In genomic region chr1:62707101-62707912, GRCm38 (mm10) we compare ENCODE assay signal across 8 mouse cellular contexts. TPM values are rescaled to one million over a fixed set of nuclear protein-coding genes. Genes with fewer than 3 reads are reported as not detected.
A peak's percentile ranks its signal among the peaks of the same experiment; 100 is the strongest.
DNase-seq lines count a peak whose midpoint lies in the region; ATAC-seq and TF ChIP-seq lines count a peak whose summit lies in the region.

No protein-coding gene starts in this region.

- no peak for TF ChIP-seq CTCF in cerebellum, adult 2 months (IDR thresholded peaks at IDR 0.05; ENCODE audit: borderline replicate concordance, insufficient read depth, low read depth, low read length)
- TF ChIP-seq CTCF in ES-Bruce4 (IDR thresholded peaks at IDR 0.05; ENCODE audit: low read depth, low read length), result peak; percentile 19

- H3K27me3 ChIP-seq in cerebellum, adult 2 months (ENCODE audit: control insufficient read depth, insufficient read depth, low read length), result no peaks in the 10 kb centered on the region
- peaks cover 13% of the 10 kb centered on the region for H3K27me3 ChIP-seq in ES-Bruce4 (ENCODE audit: control insufficient read depth, insufficient read depth, low read length, poor library complexity, severe bottlenecking)
- peaks cover 12% of the 10 kb centered on the region; the same call in 1 of the 2 replicates for H3K27me3 ChIP-seq in embryonic facial prominence, embryonic 15.5 days
- peaks cover 84% of the 10 kb centered on the region for H3K27me3 ChIP-seq in hindbrain, embryonic 10.5 days (ENCODE audit: insufficient read depth, poor library complexity, severe bottlenecking)
- H3K27me3 ChIP-seq in limb, embryonic 15.5 days, result peaks cover 14% of the 10 kb centered on the region
- no peaks in the 10 kb centered on the region; the same call in 1 of the 2 replicates for H3K27me3 ChIP-seq in midbrain, embryonic 16.5 days (ENCODE audit: control insufficient read depth, insufficient read depth, low read depth, low read length)

- H3K4me1 ChIP-seq in cerebellum, adult 2 months (ENCODE audit: control insufficient read depth, insufficient read depth, low read length), result peaks cover 6% of the 10 kb centered on the region
- no peaks in the 10 kb centered on the region for H3K4me1 ChIP-seq in ES-Bruce4 (ENCODE audit: control insufficient read depth, insufficient read depth, low read length)
- peaks cover 51% of the 10 kb centered on the region for H3K4me1 ChIP-seq in embryonic facial prominence, embryonic 15.5 days
- H3K4me1 ChIP-seq in hindbrain, embryonic 10.5 days (replicated peaks), result peaks cover 73% of the 10 kb centered on the region
- peaks cover 61% of the 10 kb centered on the region for H3K4me1 ChIP-seq in limb, embryonic 15.5 days
- peaks cover 27% of the 10 kb centered on the region for H3K4me1 ChIP-seq in midbrain, embryonic 16.5 days (ENCODE audit: control insufficient read depth, insufficient read depth, low read length)

- TF ChIP-seq EP300 in ES-Bruce4 (IDR thresholded peaks at IDR 0.05; ENCODE audit: insufficient read depth, low read depth, low read length), result no peak

- WGBS in cerebellum, adult 2 months, result 4% methylated on average over 35 of the region's 35 CpGs
- under 1% methylated on average over 35 of the region's 35 CpGs for whole genome bisulfite sequencing in embryonic facial prominence, embryonic 15.5 days
- under 1% methylated on average over 35 of the region's 35 CpGs for WGBS in hindbrain, embryonic 10.5 days
- WGBS in limb, embryonic 15.5 days, result 2% methylated on average over 35 of the region's 35 CpGs
- under 1% methylated on average over 35 of the region's 35 CpGs for WGBS in midbrain, embryonic 16.5 days

- peak overlapping the region; percentile 96 for H3K4me2 ChIP-seq in embryonic facial prominence, embryonic 15.5 days (replicated peaks)
- H3K4me2 ChIP-seq in limb, embryonic 15.5 days, result peak overlapping the region; percentile 97
- peak overlapping the region; percentile 98 for H3K4me2 ChIP-seq in midbrain, embryonic 16.5 days (ENCODE audit: low read length)

- no peaks in the 10 kb centered on the region for H3K9me3 ChIP-seq in ES-Bruce4 (replicated peaks; ENCODE audit: control insufficient read depth, insufficient read depth, low read length, poor library complexity, severe bottlenecking)
- H3K9me3 ChIP-seq in embryonic facial prominence, embryonic 15.5 days (replicated peaks), result no peaks in the 10 kb centered on the region
- no peaks in the 10 kb centered on the region for H3K9me3 ChIP-seq in hindbrain, embryonic 10.5 days
- no peaks in the 10 kb centered on the region for H3K9me3 ChIP-seq in limb, embryonic 15.5 days
- no peaks in the 10 kb centered on the region for H3K9me3 ChIP-seq in midbrain, embryonic 16.5 days (replicated peaks; ENCODE audit: control insufficient read depth, low read length, poor library complexity, severe bottlenecking)

- peak; percentile 27 to 33 for DNase-seq in cerebellum, adult 2 months
- DNase-seq in cerebellum, adult 11-12 months, result no peak
- DNase-seq in hindbrain, embryonic 10.5 days (ENCODE audit: low spot score), result peak; percentile 67
- no peak for DNase-seq in spleen, postnatal 10 days (ENCODE audit: low spot score in 2 of 2)

- H3K27ac ChIP-seq in cerebellum, adult 2 months (ENCODE audit: insufficient read depth, low read length), result no peak overlapping the region
- no peak overlapping the region for H3K27ac ChIP-seq in ES-Bruce4 (ENCODE audit: insufficient read depth, low read length)
- H3K27ac ChIP-seq in embryonic facial prominence, embryonic 15.5 days (replicated peaks), result peak overlapping the region; percentile 87; the same call in 1 of the 2 replicates
- H3K27ac ChIP-seq in hindbrain, embryonic 10.5 days, result peak overlapping the region; percentile 86
- H3K27ac ChIP-seq in limb, embryonic 15.5 days, result peak overlapping the region; percentile 86
- H3K27ac ChIP-seq in midbrain, embryonic 16.5 days (ENCODE audit: low read length), result peak overlapping the region; percentile 85

- TF ChIP-seq POLR2A in cerebellum, adult 2 months (IDR thresholded peaks at IDR 0.05; ENCODE audit: borderline replicate concordance, insufficient read depth, low read length), result no peak
- no peak for TF ChIP-seq POLR2A in ES-Bruce4 (IDR thresholded peaks at IDR 0.05; ENCODE audit: insufficient read depth, low read length)

- peak overlapping the region; percentile 67 for H3K9ac ChIP-seq in ES-Bruce4 (ENCODE audit: low read depth, poor library complexity, severe bottlenecking)
- H3K9ac ChIP-seq in embryonic facial prominence, embryonic 15.5 days, result peak overlapping the region; percentile 69
- peak overlapping the region; percentile 69 for H3K9ac ChIP-seq in limb, embryonic 15.5 days
- peak overlapping the region; percentile 76 for H3K9ac ChIP-seq in midbrain, embryonic 16.5 days (ENCODE audit: low read depth, low read length)

- ATAC-seq in embryonic facial prominence, embryonic 15.5 days (ENCODE audit: insufficient number of reproducible peaks, low FRiP score, low TSS enrichment, low read depth), result peak; percentile 0; the same call in 1 of the 2 replicates
- no peak; the same call in 1 of the 2 replicates for ATAC-seq in limb, embryonic 15.5 days (ENCODE audit: insufficient number of reproducible peaks, low FRiP score, low TSS enrichment, low read depth)
- peak; percentile 25; the same call in 1 of the 2 replicates for ATAC-seq in midbrain, embryonic 16.5 days

- no peaks in the 10 kb centered on the region for H3K36me3 ChIP-seq in ES-Bruce4 (ENCODE audit: control insufficient read depth, insufficient read depth, low read length, poor library complexity, severe bottlenecking)
- H3K36me3 ChIP-seq in embryonic facial prominence, embryonic 15.5 days, result no peaks in the 10 kb centered on the region
- H3K36me3 ChIP-seq in hindbrain, embryonic 10.5 days, result no peaks in the 10 kb centered on the region
- no peaks in the 10 kb centered on the region for H3K36me3 ChIP-seq in limb, embryonic 15.5 days
- H3K36me3 ChIP-seq in midbrain, embryonic 16.5 days (ENCODE audit: control insufficient read depth, insufficient read depth, low read length), result no peaks in the 10 kb centered on the region

- peak overlapping the region; percentile 74 for H3K4me3 ChIP-seq in cerebellum, adult 2 months (replicated peaks; ENCODE audit: insufficient read depth, low read depth, low read length)
- H3K4me3 ChIP-seq in ES-Bruce4 (ENCODE audit: low read depth, low read length), result peak overlapping the region; percentile 62
- H3K4me3 ChIP-seq in embryonic facial prominence, embryonic 15.5 days (replicated peaks), result peak overlapping the region; percentile 67
- H3K4me3 ChIP-seq in hindbrain, embryonic 10.5 days, result peak overlapping the region; percentile 77
- H3K4me3 ChIP-seq in limb, embryonic 15.5 days, result peak overlapping the region; percentile 64
- H3K4me3 ChIP-seq in midbrain, embryonic 16.5 days (ENCODE audit: low read depth, low read length), result peak overlapping the region; percentile 53

RNA-seq across cellular contexts. Expression of gene Nrp2, which starts 4.2 kb away (rescaled TPM):
- 8.5 and 9.1 TPM in 2 replicates for polyA plus RNA-seq in cerebellum, adult 2 months (2012; rRNA removed)
- 31.2 and 32.2 TPM in 2 replicates for polyA plus RNA-seq in ES-Bruce4 (2011; ENCODE audit: insufficient read depth, insufficient read length, low read depth, missing spikeins)
- polyA plus RNA-seq in embryonic facial prominence, embryonic 15.5 days (2015; fragmentation: Nextera tagmentation; extraction: Ambion mirVana), result 49.9 and 50.0 TPM in 2 replicates
- 21.8 and 23.1 TPM in 2 replicates for polyA plus RNA-seq in hindbrain, embryonic 10.5 days (2016; fragmentation: Nextera tagmentation; extraction: Ambion mirVana)
- polyA plus RNA-seq in limb, embryonic 15.5 days (2015; fragmentation: Nextera tagmentation; extraction: Ambion mirVana), result 31.6 and 33.6 TPM in 2 replicates
- 23.4 and 33.3 TPM in 2 replicates for polyA plus RNA-seq in midbrain, embryonic 16.5 days (2015; fragmentation: Nextera tagmentation; extraction: Ambion mirVana)

Comparison
In these comparisons a context has a peak if more than half of its experiments do, and no peak if none do; other contexts are left out.
1. DNase-seq: peak in cerebellum, adult 2 months (2 of 2) and hindbrain, embryonic 10.5 days (single experiment); none in cerebellum, adult 11-12 months (single experiment) and spleen, postnatal 10 days (0 of 2).
2. H3K27ac ChIP-seq: peak in embryonic facial prominence, embryonic 15.5 days (single experiment), hindbrain, embryonic 10.5 days (single experiment), limb, embryonic 15.5 days (single experiment) and midbrain, embryonic 16.5 days (single experiment); none in cerebellum, adult 2 months (single experiment) and ES-Bruce4 (single experiment).
3. Peak in every context shown above with its lines, with median percentiles within 50 percentile points of each other: H3K4me3 ChIP-seq, H3K9ac ChIP-seq and H3K4me2 ChIP-seq.